Mouse (Mus musculus): Measurements from ENCODE around the gene Ppp3ca. TPM values are rescaled to one million over a fixed set of nuclear protein-coding genes. Genes with fewer than 3 reads are reported as not detected.

Ppp3ca gene
- polyA plus RNA-seq, 1 experiment from 2014 or later: 52.2 TPM

GRCm38 (mm10) chr3:136810271-136810670 is 140.3 kb downstream of the Ppp3ca start:
- Histone ChIP-seq H3K4me1 (ENCODE audit: control insufficient read depth, insufficient read depth, low read length) (peaks cover 13% of the 10 kb centered on the region), H3K4me3 (ENCODE audit: low read depth, low read length) (no peak overlapping the region), H3K9ac (ENCODE audit: low read depth, low read length) (no peak overlapping the region), H3K4me2 (no peak overlapping the region), H3K36me3 (ENCODE audit: control insufficient read depth, insufficient read depth, low read length) (no peaks in the 10 kb centered on the region), H3K27me3 (ENCODE audit: control insufficient read depth, insufficient read depth, low read length) (no peaks in the 10 kb centered on the region), H3K9me3 (replicated peaks; ENCODE audit: control insufficient read depth, low read length) (no peaks in the 10 kb centered on the region), H3K27ac (ENCODE audit: low read depth, low read length) (no peak overlapping the region)
- 43% methylated on average over 3 of the region's 3 CpGs for WGBS (ENCODE audit: insufficient replicate concordance)
- ATAC-seq (replicated peaks; ENCODE audit: insufficient number of reproducible peaks, low FRiP score, low TSS enrichment): no peak

GRCm38 (mm10) chr3:136812162-136812561 is 142.2 kb downstream of the Ppp3ca start:
- Histone ChIP-seq H3K27me3 (ENCODE audit: control insufficient read depth, insufficient read depth, low read length) (no peaks in the 10 kb centered on the region), H3K27ac (ENCODE audit: low read depth, low read length) (no peak overlapping the region), H3K36me3 (ENCODE audit: control insufficient read depth, insufficient read depth, low read length) (no peaks in the 10 kb centered on the region), H3K4me3 (ENCODE audit: low read depth, low read length) (no peak overlapping the region), H3K4me1 (ENCODE audit: control insufficient read depth, insufficient read depth, low read length) (peaks cover 17% of the 10 kb centered on the region), H3K9me3 (replicated peaks; ENCODE audit: control insufficient read depth, low read length) (no peaks in the 10 kb centered on the region), H3K9ac (ENCODE audit: low read depth, low read length) (no peak overlapping the region), H3K4me2 (no peak overlapping the region)
- 63% methylated on average over 6 of the region's 6 CpGs for WGBS (ENCODE audit: insufficient replicate concordance)
- ATAC-seq (replicated peaks; ENCODE audit: insufficient number of reproducible peaks, low FRiP score, low TSS enrichment): no peak

- Histone ChIP-seq H3K4me1 (ENCODE audit: control insufficient read depth, insufficient read depth, low read length) (peaks cover 17% of the 10 kb centered on the region), H3K4me3 (ENCODE audit: low read depth, low read length) (no peak overlapping the region), H3K4me2 (no peak overlapping the region), H3K27ac (ENCODE audit: low read depth, low read length) (no peak overlapping the region), H3K9ac (ENCODE audit: low read depth, low read length) (no peak overlapping the region), H3K27me3 (ENCODE audit: control insufficient read depth, insufficient read depth, low read length) (no peaks in the 10 kb centered on the region), H3K36me3 (ENCODE audit: control insufficient read depth, insufficient read depth, low read length) (no peaks in the 10 kb centered on the region), H3K9me3 (replicated peaks; ENCODE audit: control insufficient read depth, low read length) (no peaks in the 10 kb centered on the region)
- ATAC-seq (replicated peaks; ENCODE audit: insufficient number of reproducible peaks, low FRiP score, low TSS enrichment): no peak
- WGBS (ENCODE audit: insufficient replicate concordance): 59% methylated on average over 2 of the region's 2 CpGs
Measured at GRCm38 (mm10) chr3:136812791-136813190, 142.9 kb downstream of the Ppp3ca start.

GRCm38 (mm10) chr3:136813886-136814285 is 144.0 kb downstream of the Ppp3ca start:
- no peaks in the 10 kb centered on the region for H3K9me3 ChIP-seq (replicated peaks; ENCODE audit: control insufficient read depth, low read length)
- H3K4me1 ChIP-seq (ENCODE audit: control insufficient read depth, insufficient read depth, low read length): peaks cover 17% of the 10 kb centered on the region
- H3K27ac ChIP-seq (ENCODE audit: low read depth, low read length): no peak overlapping the region
- no peak overlapping the region for H3K9ac ChIP-seq (ENCODE audit: low read depth, low read length)
- H3K36me3 ChIP-seq (ENCODE audit: control insufficient read depth, insufficient read depth, low read length): no peaks in the 10 kb centered on the region
- 53% methylated on average over 2 of the region's 2 CpGs for WGBS (ENCODE audit: insufficient replicate concordance)
- no peaks in the 10 kb centered on the region for H3K27me3 ChIP-seq (ENCODE audit: control insufficient read depth, insufficient read depth, low read length)
- no peak overlapping the region for H3K4me3 ChIP-seq (ENCODE audit: low read depth, low read length)
- ATAC-seq (replicated peaks; ENCODE audit: insufficient number of reproducible peaks, low FRiP score, low TSS enrichment): no peak
- no peak overlapping the region for H3K4me2 ChIP-seq

- Histone ChIP-seq H3K4me3 (ENCODE audit: low read depth, low read length) (no peak overlapping the region), H3K27ac (ENCODE audit: low read depth, low read length) (no peak overlapping the region), H3K4me2 (no peak overlapping the region), H3K27me3 (ENCODE audit: control insufficient read depth, insufficient read depth, low read length) (no peaks in the 10 kb centered on the region), H3K9ac (ENCODE audit: low read depth, low read length) (no peak overlapping the region), H3K36me3 (ENCODE audit: control insufficient read depth, insufficient read depth, low read length) (no peaks in the 10 kb centered on the region), H3K9me3 (replicated peaks; ENCODE audit: control insufficient read depth, low read length) (no peaks in the 10 kb centered on the region), H3K4me1 (ENCODE audit: control insufficient read depth, insufficient read depth, low read length) (peaks cover 17% of the 10 kb centered on the region)
- ATAC-seq (replicated peaks; ENCODE audit: insufficient number of reproducible peaks, low FRiP score, low TSS enrichment): no peak
- 86% methylated on average over 4 of the region's 4 CpGs for WGBS (ENCODE audit: insufficient replicate concordance)
Measured at GRCm38 (mm10) chr3:136814916-136815315, 145.0 kb downstream of the Ppp3ca start.

- no peak for ATAC-seq (replicated peaks; ENCODE audit: insufficient number of reproducible peaks, low FRiP score, low TSS enrichment)
- WGBS (ENCODE audit: insufficient replicate concordance): 81% methylated on average over 3 of the region's 3 CpGs
- H3K36me3 ChIP-seq (ENCODE audit: control insufficient read depth, insufficient read depth, low read length): no peaks in the 10 kb centered on the region
- H3K27ac ChIP-seq (ENCODE audit: low read depth, low read length): no peak overlapping the region
- peaks cover 13% of the 10 kb centered on the region for H3K4me1 ChIP-seq (ENCODE audit: control insufficient read depth, insufficient read depth, low read length)
- no peaks in the 10 kb centered on the region for H3K27me3 ChIP-seq (ENCODE audit: control insufficient read depth, insufficient read depth, low read length)
- H3K9ac ChIP-seq (ENCODE audit: low read depth, low read length): no peak overlapping the region
- H3K9me3 ChIP-seq (replicated peaks; ENCODE audit: control insufficient read depth, low read length): no peaks in the 10 kb centered on the region
- no peak overlapping the region for H3K4me3 ChIP-seq (ENCODE audit: low read depth, low read length)
- no peak overlapping the region for H3K4me2 ChIP-seq
Measured at GRCm38 (mm10) chr3:136816319-136816718, 146.4 kb downstream of the Ppp3ca start.

- no peaks in the 10 kb centered on the region for H3K9me3 ChIP-seq (replicated peaks; ENCODE audit: control insufficient read depth, low read length)
- H3K27me3 ChIP-seq (ENCODE audit: control insufficient read depth, insufficient read depth, low read length): no peaks in the 10 kb centered on the region
- no peak overlapping the region for H3K27ac ChIP-seq (ENCODE audit: low read depth, low read length)
- H3K9ac ChIP-seq (ENCODE audit: low read depth, low read length): no peak overlapping the region
- 61% methylated on average over 5 of the region's 5 CpGs for WGBS (ENCODE audit: insufficient replicate concordance)
- no peak for ATAC-seq (replicated peaks; ENCODE audit: insufficient number of reproducible peaks, low FRiP score, low TSS enrichment)
- peaks cover 7% of the 10 kb centered on the region; the same call in 1 of the 2 replicates for H3K4me1 ChIP-seq (ENCODE audit: control insufficient read depth, insufficient read depth, low read length)
- H3K36me3 ChIP-seq (ENCODE audit: control insufficient read depth, insufficient read depth, low read length): no peaks in the 10 kb centered on the region
- H3K4me3 ChIP-seq (ENCODE audit: low read depth, low read length): no peak overlapping the region
- no peak overlapping the region for H3K4me2 ChIP-seq
Measured at GRCm38 (mm10) chr3:136818997-136819396, 149.1 kb downstream of the Ppp3ca start.

GRCm38 (mm10) chr3:136821039-136821438 is 151.1 kb downstream of the Ppp3ca start:
- Histone ChIP-seq H3K9ac (ENCODE audit: low read depth, low read length) (no peak overlapping the region), H3K36me3 (ENCODE audit: control insufficient read depth, insufficient read depth, low read length) (no peaks in the 10 kb centered on the region), H3K9me3 (replicated peaks; ENCODE audit: control insufficient read depth, low read length) (no peaks in the 10 kb centered on the region), H3K4me2 (no peak overlapping the region), H3K27ac (ENCODE audit: low read depth, low read length) (no peak overlapping the region), H3K4me1 (ENCODE audit: control insufficient read depth, insufficient read depth, low read length) (0 out of 2 replicates have a peak, but pooled peaks cover 3% of the 10 kb centered on the region), H3K27me3 (ENCODE audit: control insufficient read depth, insufficient read depth, low read length) (no peaks in the 10 kb centered on the region), H3K4me3 (ENCODE audit: low read depth, low read length) (no peak overlapping the region)
- no peak for ATAC-seq (replicated peaks; ENCODE audit: insufficient number of reproducible peaks, low FRiP score, low TSS enrichment)
- WGBS (ENCODE audit: insufficient replicate concordance): 78% methylated on average over 3 of the region's 3 CpGs

GRCm38 (mm10) chr3:136821993-136822392 is 152.1 kb downstream of the Ppp3ca start:
- H3K4me2 ChIP-seq: no peak overlapping the region
- H3K9me3 ChIP-seq (replicated peaks; ENCODE audit: control insufficient read depth, low read length): no peaks in the 10 kb centered on the region
- no peaks in the 10 kb centered on the region for H3K27me3 ChIP-seq (ENCODE audit: control insufficient read depth, insufficient read depth, low read length)
- ATAC-seq (replicated peaks; ENCODE audit: insufficient number of reproducible peaks, low FRiP score, low TSS enrichment): no peak
- H3K9ac ChIP-seq (ENCODE audit: low read depth, low read length): no peak overlapping the region
- no peak overlapping the region for H3K4me3 ChIP-seq (ENCODE audit: low read depth, low read length)
- H3K27ac ChIP-seq (ENCODE audit: low read depth, low read length): no peak overlapping the region
- no peaks in the 10 kb centered on the region for H3K36me3 ChIP-seq (ENCODE audit: control insufficient read depth, insufficient read depth, low read length)
- H3K4me1 ChIP-seq (ENCODE audit: control insufficient read depth, insufficient read depth, low read length): no peaks in the 10 kb centered on the region
- WGBS (ENCODE audit: insufficient replicate concordance): 61% methylated on average over 2 of the region's 2 CpGs
